Mouse (Mus musculus): ENCODE results near the gene Mcm9.

- no peak for TF ChIP-seq TAL1 (IDR thresholded peaks at IDR 0.05; ENCODE audit: low read length)
- TF ChIP-seq GATA1 (IDR thresholded peaks at IDR 0.05; ENCODE audit: low read length) = no peak
Observed at GRCm38 (mm10) chr10:53512491-53512890, 117.7 kb downstream of the Mcm9 start.
